Mouse (Mus musculus): ENCODE data around the gene Ddx25.

Ddx25 gene

GRCm38 (mm10) chr9:35541941-35542340 lies 16.4 kb downstream of the Ddx25 start:
- DNase-seq (ENCODE audit: inconsistent age in 2 of 2, low spot score in 1 of 2), result no peak

GRCm38 (mm10) chr9:35541488-35541887 lies 16.8 kb downstream of the Ddx25 start:
- peak; percentile 47 to 89 for DNase-seq (ENCODE audit: inconsistent age in 2 of 2, low spot score in 1 of 2)

- no peak for DNase-seq (ENCODE audit: inconsistent age in 2 of 2, low spot score in 1 of 2)
Observed at GRCm38 (mm10) chr9:35541024-35541423, 17.3 kb downstream of the Ddx25 start.

- DNase-seq (ENCODE audit: inconsistent age in 2 of 2, low spot score in 1 of 2), result no peak
Observed at GRCm38 (mm10) chr9:35539001-35539750, 19.2 kb downstream of the Ddx25 start.

- DNase-seq (ENCODE audit: inconsistent age in 2 of 2, low spot score in 1 of 2), result no peak
Observed at GRCm38 (mm10) chr9:35535876-35536275, 22.5 kb downstream of the Ddx25 start.

- DNase-seq (ENCODE audit: inconsistent age in 2 of 2, low spot score in 1 of 2), result peak in 1 of 2 experiments; percentile 71
Observed at GRCm38 (mm10) chr9:35535110-35535509, 23.2 kb downstream of the Ddx25 start.

GRCm38 (mm10) chr9:35533266-35533665 lies 25.1 kb downstream of the Ddx25 start:
- DNase-seq (ENCODE audit: inconsistent age in 2 of 2, low spot score in 1 of 2), result peak in 1 of 2 experiments; percentile 39

- no peak for DNase-seq (ENCODE audit: inconsistent age in 2 of 2, low spot score in 1 of 2)
Observed at GRCm38 (mm10) chr9:35529796-35530195, 28.5 kb downstream of the Ddx25 start.

GRCm38 (mm10) chr9:35529141-35529540 lies 29.2 kb downstream of the Ddx25 start:
- DNase-seq (ENCODE audit: inconsistent age in 2 of 2, low spot score in 1 of 2), result no peak

GRCm38 (mm10) chr9:35523941-35524411 lies 34.4 kb downstream of the Ddx25 start:
- peak; percentile 61 to 89 for DNase-seq (ENCODE audit: inconsistent age in 2 of 2, low spot score in 1 of 2)

- peak in 1 of 2 experiments; percentile 46 for DNase-seq (ENCODE audit: inconsistent age in 2 of 2, low spot score in 1 of 2)
Observed at GRCm38 (mm10) chr9:35523541-35523940, 34.8 kb downstream of the Ddx25 start.

GRCm38 (mm10) chr9:35522821-35523515 lies 35.4 kb downstream of the Ddx25 start:
- no peak for DNase-seq (ENCODE audit: inconsistent age in 2 of 2, low spot score in 1 of 2)

- no peak for DNase-seq (ENCODE audit: inconsistent age in 2 of 2, low spot score in 1 of 2)
Observed at GRCm38 (mm10) chr9:35522241-35522640, 36.1 kb downstream of the Ddx25 start.

- DNase-seq (ENCODE audit: inconsistent age in 2 of 2, low spot score in 1 of 2), result no peak
Observed at GRCm38 (mm10) chr9:35520631-35521348, 37.5 kb downstream of the Ddx25 start.

- no peak for DNase-seq (ENCODE audit: inconsistent age in 2 of 2, low spot score in 1 of 2)
Observed at GRCm38 (mm10) chr9:35518169-35518568, 40.2 kb downstream of the Ddx25 start, which contains the start of gene Gm1113. Gene Gm1113 (minus strand): TSS chr9:35518269.

GRCm38 (mm10) chr9:35516711-35517110 lies 41.6 kb downstream of the Ddx25 start:
- DNase-seq (ENCODE audit: inconsistent age in 2 of 2, low spot score in 1 of 2), result no peak

- no peak for DNase-seq (ENCODE audit: inconsistent age in 2 of 2, low spot score in 1 of 2)
Observed at GRCm38 (mm10) chr9:35516182-35516581, 42.1 kb downstream of the Ddx25 start.

GRCm38 (mm10) chr9:35513900-35514299 lies 44.4 kb downstream of the Ddx25 start:
- DNase-seq (ENCODE audit: inconsistent age in 2 of 2, low spot score in 1 of 2), result no peak

GRCm38 (mm10) chr9:35508234-35508633 lies 50.1 kb downstream of the Ddx25 start:
- peak; percentile 12 to 53 for DNase-seq (ENCODE audit: inconsistent age in 2 of 2, low spot score in 1 of 2)

- DNase-seq (ENCODE audit: inconsistent age in 2 of 2, low spot score in 1 of 2), result no peak
Observed at GRCm38 (mm10) chr9:35502361-35503000, 55.8 kb downstream of the Ddx25 start.

GRCm38 (mm10) chr9:35499946-35500345 lies 58.4 kb downstream of the Ddx25 start:
- no peak for DNase-seq (ENCODE audit: inconsistent age in 2 of 2, low spot score in 1 of 2)
